Mouse (Mus musculus) layer of hippocampus, adult 18-20 months (tissue): Measurements from ENCODE around the gene Taar7a. TPM values are rescaled to one million over a fixed set of nuclear protein-coding genes. Genes with fewer than 3 reads are reported as not detected.

Source experiments
- DNase-seq, 2 experiments: peaks; one replicate each; pipeline ENCODE4 v3.0.0; 2022; ENCODE audit warnings: low spot score in 2 of 2
- long read RNA-seq: library from polyadenylated mRNA; stranded (forward); transcript quantifications from one replicate; pipeline ENCODE4 v2.0.0, GENCODE M21; 2021
- total RNA-seq, 2 experiments: library from RNA; stranded (reverse); gene quantifications; 2 replicates each; pipeline ENCODE4 v1.2.3; 2021

Taar7a gene
- not detected for total RNA-seq
- long read RNA-seq, result 0 reads

GRCm38 (mm10) chr10:23993381-23993780, at the start of gene Taar7a:
Gene Taar7a (minus strand): TSS chr10:23993481.
- no peak for DNase-seq

DNA sequence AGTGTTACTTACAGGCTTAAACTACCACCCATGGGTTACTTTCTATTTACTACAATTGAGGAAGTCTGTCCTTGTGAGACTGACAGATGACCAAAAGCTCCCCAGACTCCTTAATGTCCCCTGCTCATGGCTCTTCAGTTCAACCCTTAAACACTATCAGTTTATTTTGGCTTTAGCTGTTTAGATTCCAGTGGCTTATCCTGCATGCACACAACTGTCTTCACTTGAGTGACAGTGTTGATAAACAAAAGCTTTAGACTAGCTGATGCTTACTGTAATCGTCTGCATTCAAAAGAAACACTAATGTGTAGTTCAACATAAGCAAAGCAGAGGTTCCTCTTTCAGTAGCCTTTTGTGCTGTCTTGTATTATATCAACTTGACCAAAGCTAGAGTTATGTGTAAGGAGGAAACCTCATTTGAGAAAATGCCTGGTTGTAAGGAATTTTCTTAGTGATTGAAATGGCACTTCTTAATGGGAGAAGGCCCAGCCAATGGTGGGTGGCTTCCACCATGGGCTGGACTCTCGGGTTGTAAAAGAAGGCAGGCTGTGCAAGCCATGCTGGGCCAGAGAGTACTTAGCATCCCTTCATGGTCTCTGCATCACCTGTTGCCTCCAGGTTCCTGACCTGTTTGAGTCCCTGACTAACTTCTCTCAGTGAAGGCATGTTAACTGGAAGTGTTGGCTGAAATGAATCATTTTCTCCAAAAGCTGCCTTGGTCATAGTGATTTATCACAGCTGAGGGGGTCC, 47.0 kb upstream of the Taar7a start:
- no peak for DNase-seq

DNA sequence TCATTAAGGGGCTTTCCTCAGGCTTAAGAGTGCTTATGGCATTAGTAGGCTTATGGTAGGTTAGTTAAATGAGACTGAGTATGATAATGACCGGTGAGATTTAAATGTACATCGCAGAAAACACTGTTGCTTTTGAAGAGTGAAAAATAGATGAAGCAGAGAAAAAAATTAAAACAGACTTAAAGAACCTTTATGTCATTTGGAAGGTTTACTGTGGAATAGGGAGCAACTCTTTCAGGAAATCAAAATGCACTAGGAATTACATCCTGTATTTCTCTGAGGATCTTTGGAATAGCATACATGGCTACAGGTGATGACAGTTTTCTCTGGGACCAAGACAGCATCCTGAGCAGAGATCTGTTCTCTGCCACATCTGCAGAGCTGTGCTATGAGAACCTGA, 44.0 kb upstream of the Taar7a start, which contains the start of gene Taar7e:
Taar7e (plus strand) TSS at position 301 of the 400 bp plus-strand sequence.
- no peak for DNase-seq

DNA sequence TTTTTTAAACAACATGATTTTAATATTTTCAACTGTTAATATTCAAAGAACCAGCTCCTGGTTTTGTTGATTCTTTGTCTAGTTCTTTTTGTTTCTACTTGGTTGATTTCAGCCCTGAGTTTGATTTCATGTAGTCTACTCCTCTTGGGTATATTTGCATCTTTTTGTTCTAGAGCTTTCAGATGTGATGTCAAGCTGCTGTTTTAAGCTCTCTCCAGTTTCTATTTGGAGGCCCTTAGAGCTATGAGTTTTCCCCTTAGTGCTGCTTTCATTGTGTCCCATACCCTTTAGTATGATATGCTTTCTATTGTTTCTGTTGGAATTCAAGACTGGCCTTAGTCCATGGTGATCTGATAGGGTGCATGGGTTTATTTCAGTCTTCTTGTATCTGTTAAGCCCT, 38.1 kb upstream of the Taar7a start:
- DNase-seq, result no peak

DNA sequence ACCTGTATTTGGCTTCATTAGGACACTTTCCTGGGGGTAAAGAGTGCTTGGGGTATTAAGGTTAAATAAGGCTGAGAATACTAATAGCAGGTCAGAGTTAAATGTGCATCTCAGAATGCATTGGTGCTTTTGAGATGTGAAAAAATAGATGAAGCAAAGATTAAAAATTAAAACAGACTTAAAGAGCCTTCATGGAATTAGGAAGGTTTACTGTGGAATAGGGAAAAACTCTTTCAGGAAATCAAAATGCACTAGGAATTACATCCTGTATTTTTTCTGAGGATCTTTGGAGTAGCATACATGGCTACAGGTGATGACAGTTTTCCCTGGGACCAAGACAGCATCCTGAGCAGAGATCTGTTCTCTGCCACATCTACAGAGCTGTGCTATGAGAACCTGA, 33.6 kb upstream of the Taar7a start, which contains the start of gene Taar7d:
Taar7d (plus strand) TSS at position 301 of the 400 bp plus-strand sequence.
- no peak for DNase-seq

GRCm38 (mm10) chr10:24008143-24008542, 14.9 kb upstream of the Taar7a start:
- DNase-seq, result no peak

GRCm38 (mm10) chr10:24007034-24007433, 13.8 kb upstream of the Taar7a start:
- no peak for DNase-seq

GRCm38 (mm10) chr10:24006442-24006841, 13.2 kb upstream of the Taar7a start:
- no peak for DNase-seq

GRCm38 (mm10) chr10:23999639-24000038, 6.4 kb upstream of the Taar7a start, which contains the start of gene Taar7b:
Gene Taar7b (plus strand): TSS chr10:23999939.
- DNase-seq, result no peak

DNA sequence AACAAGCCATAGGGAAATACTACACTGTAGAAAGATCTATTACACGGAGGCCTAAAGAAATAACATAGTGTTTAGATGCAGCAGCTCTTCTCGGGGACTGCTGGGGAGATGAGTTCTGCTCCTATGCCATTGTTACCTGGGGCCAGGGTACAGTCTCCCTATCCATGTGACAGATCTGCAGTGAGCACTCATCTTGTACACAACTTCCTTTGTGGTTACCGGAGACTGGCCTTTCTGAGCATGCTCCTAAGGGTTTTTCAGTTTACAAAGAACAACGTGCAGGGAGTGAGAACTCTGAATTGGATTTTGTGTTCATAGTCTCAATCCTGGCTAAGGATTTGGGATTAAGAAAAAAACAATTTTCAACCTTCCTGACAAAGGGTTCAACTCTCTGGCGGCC, 6.9 kb downstream of the Taar7a start:
- no peak for DNase-seq

- DNase-seq, result no peak
Observed at GRCm38 (mm10) chr10:23985546-23985945, 7.7 kb downstream of the Taar7a start, which contains the start of gene Taar6. Gene Taar6 (minus strand): TSS chr10:23985646.

- peak; percentile 54 to 81 for DNase-seq
Observed at GRCm38 (mm10) chr10:23978901-23979705, 14.2 kb downstream of the Taar7a start.

- DNase-seq, result no peak
Observed at GRCm38 (mm10) chr10:23977958-23978357, 15.3 kb downstream of the Taar7a start.

DNA sequence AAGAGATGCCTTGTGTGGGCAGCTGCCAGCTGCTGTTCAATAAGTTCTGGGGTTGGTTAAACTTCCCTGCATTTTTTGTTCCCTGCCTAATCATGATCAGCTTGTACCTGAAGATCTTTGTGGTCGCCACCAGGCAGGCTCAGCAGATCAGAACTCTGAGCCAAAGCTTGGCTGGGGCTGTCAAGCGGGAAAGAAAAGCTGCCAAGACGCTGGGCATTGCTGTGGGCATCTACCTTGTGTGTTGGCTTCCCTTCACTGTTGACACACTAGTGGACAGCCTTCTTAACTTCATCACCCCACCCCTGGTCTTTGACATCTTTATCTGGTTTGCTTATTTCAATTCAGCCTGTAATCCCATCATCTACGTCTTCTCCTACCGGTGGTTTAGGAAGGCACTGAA, 22.0 kb downstream of the Taar7a start:
- DNase-seq, result no peak

GRCm38 (mm10) chr10:23970656-23971165, 22.6 kb downstream of the Taar7a start, which contains the start of gene Taar5:
Gene Taar5 (plus strand): TSS chr10:23970706.
- no peak for DNase-seq

GRCm38 (mm10) chr10:23964921-23965610, 28.2 kb downstream of the Taar7a start:
- DNase-seq, result no peak

DNA sequence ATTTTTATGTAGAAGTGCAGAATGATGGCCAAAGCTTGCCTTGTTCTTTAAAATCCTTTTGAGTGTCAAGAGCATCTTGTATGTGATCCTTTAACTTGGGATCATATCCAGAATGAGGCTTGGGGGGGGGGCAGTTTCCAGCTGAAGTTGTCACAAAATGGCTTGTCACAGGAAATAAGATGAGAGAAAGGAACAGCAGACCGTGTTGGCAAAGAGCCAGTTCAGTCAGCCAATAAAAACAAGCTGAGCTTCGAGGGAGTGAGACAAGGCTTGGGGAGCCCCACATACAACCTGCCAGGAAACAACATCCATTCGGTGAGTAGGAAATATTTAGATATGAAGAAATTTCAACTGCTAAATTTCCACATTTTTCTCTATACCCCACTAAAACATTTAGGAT, 29.8 kb downstream of the Taar7a start:
- DNase-seq, result no peak

- no peak for DNase-seq
Observed at GRCm38 (mm10) chr10:23960444-23960915, 32.8 kb downstream of the Taar7a start, which contains the start of gene Taar4. Gene Taar4 (plus strand): TSS chr10:23960494.

DNA sequence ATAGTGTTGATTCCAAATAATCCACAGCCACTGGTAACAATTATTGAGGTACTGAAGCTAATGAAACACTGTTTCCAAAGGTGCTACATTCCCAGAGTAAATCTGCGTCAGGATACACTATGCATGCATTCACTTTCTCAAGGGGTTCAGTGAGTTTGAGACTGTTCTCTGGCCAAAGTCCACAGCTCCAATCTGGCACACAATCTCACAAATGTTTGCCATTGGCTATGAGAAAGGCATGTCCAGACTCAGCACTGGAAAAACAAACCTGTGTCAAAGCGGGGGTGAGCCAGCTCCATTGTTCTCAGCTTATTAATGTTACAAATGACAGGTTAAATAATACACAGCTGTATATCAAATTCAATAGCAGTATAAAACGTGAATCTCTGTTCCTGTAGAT, 34.2 kb downstream of the Taar7a start:
- DNase-seq, result no peak

DNA sequence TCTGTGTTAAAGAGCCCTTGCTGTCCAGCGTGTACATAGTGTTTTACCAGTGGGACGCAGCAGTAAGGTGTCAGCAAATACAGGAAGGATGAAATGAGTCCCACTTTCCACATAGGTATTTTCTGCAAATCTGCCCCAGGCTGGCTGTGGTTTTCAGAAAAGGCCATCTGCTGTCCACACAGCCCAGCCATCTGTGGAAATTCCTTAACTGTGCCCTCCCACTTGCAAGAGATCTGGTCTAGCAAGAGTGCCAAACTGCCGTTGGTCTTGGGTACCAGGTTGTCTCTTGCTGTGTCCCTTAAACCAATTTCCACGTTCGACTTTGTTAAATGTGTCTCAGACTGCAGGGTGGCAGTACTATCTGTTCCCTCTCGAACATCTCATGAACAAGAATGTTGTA, 41.6 kb downstream of the Taar7a start:
- DNase-seq, result no peak

DNA sequence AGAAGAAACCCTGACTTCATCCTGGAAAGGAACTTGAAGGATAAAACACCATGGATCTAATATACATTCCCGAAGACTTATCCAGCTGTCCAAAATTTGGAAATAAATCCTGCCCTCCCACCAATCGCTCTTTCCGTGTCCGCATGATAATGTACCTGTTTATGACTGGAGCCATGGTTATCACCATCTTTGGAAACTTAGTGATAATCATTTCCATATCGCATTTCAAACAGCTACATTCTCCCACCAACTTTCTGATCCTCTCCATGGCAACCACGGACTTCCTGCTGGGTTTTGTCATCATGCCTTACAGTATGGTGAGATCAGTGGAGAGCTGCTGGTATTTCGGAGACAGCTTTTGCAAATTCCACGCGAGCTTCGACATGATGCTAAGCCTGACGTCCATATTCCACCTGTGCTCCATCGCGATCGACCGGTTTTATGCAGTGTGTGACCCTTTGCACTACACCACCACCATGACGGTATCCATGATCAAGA, 43.7 kb downstream of the Taar7a start, which contains the start of gene Taar3:
Taar3 (plus strand) TSS at position 51 of the 498 bp plus-strand sequence.
- peak in 1 of 2 experiments; percentile 18 for DNase-seq
